Mouse (Mus musculus) heart, postnatal 36 days (tissue): ENCODE results near the gene Idh2. TPM values are rescaled to one million over a fixed set of nuclear protein-coding genes. Genes with fewer than 3 reads are reported as not detected.
A peak's percentile ranks its signal among the peaks of the same experiment; 100 is the strongest.

Source experiments
- DNase-seq, 2 experiments: peaks; one replicate each; pipeline ENCODE4 v3.0.0; 2021 to 2022
- intact Hi-C: fragments of 180-260 bp; cut with DNase I; formaldehyde crosslinking; loops from one replicate; pipeline ENCODE4 v1.15.1; 2025
- total RNA-seq, 2 experiments: library from RNA; stranded (reverse); gene quantifications; 2 replicates each; pipeline ENCODE4 v1.2.3; 2021

Idh2 gene
- total RNA-seq, 2 experiments from 2014 or later: 1,714 to 2,029 TPM

DNA sequence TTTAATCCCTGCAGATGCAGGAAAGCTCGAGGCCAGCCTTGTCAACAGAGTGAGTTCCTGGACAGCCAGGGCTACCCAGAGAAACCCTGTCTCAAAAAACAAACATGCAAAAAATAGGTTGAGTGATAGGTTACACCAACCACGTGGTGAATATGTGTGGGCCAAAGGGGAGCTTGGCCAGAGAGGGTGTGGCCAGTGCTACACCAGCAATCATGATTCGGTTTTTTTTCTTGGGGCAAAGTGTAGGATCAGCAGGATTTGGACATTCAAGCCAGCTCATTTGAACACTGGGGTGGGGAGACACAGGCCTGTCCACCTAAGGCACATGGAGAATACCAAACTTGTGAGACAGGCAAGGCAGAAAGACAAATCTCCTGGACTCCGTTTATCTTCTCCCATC is 14.1 kb upstream of the Idh2 start:
- intact Hi-C loops: no loop called here
- no peak for DNase-seq

DNA sequence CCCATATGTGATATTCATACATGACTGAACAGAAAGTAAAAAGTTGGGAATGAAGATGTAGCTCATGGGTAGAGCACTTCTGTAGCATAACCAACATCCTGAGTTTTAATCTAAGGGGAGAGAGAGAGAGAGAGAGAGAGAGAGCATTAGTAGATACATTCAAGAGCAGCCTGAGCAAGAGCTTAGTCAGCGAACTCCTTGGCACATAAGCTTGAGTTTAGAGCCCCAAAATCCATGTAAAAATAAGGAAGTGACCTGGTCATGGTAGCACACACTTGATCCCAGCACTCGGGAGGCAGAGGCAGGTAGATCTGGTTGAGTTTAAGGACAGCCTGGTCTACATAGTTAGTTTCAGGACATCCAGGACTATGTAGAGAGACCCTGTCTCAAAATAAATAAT is 8.5 kb upstream of the Idh2 start:
- intact Hi-C loops: no loop called here
- DNase-seq: no peak

DNA sequence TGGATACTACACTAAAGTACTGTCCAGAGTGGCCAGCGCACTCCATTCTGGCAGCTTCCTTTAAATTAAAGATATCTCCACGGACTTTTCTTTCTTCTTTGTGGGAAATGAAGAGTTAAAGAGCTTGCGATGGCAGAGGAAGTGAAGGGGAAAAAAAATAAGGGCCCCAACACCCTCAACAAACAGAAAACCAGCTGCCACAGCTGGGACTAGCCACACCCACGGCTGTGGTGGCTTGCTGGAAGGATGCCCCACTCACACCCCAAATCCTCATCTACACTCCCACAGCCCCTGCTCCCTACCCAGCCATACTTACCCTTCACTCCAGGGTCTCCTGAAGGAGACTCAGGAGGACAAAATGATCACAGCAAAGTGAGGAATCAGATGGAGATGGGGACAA is 7.9 kb upstream of the Idh2 start:
- intact Hi-C loops: no loop called here
- DNase-seq: no peak

DNA sequence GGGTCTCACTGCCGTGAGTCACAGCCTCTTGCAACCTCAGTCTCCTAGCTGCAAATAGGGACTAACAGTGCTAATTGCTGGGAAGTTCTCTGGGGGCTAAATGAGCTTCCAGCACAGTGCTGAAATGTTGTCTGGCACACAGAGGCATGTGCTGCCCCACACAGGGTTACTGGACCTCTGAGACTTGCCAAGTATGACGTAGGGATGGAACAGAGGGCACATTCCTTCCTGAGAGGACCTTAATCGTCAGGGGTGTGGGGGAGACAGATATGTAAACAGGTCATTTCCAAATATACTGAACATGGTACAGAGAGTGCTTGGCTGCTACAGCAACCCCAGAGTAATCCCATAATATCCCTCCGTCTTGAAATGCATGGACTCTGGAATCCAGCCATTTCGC is 5.9 kb upstream of the Idh2 start:
- intact Hi-C loops: no loop called here
- no peak for DNase-seq

DNA sequence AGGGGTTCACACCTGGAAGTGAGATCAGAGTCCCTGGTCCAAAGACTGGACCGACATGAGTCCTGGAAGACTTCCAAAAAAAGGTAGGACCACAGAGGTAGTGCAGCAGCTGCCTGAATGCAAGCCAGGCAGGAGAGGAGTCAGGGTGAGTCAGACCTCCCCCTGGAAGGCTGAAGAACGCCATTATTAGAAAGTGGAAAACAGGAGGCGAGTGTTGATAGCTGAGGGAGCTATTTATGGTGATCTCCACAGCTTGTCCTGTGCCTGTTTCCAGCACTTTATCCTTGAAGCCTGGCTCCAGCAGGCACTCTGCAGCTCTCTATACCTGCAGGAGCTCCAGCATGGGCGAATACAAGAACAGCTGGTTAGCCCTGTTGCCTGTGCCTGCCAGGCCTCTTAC is 4.0 kb upstream of the Idh2 start:
- intact Hi-C loops: loop anchor here (10.0 kb wide), 1 partner anchor 184 kb away; the partner anchor contains the start of gene Arpin

DNA sequence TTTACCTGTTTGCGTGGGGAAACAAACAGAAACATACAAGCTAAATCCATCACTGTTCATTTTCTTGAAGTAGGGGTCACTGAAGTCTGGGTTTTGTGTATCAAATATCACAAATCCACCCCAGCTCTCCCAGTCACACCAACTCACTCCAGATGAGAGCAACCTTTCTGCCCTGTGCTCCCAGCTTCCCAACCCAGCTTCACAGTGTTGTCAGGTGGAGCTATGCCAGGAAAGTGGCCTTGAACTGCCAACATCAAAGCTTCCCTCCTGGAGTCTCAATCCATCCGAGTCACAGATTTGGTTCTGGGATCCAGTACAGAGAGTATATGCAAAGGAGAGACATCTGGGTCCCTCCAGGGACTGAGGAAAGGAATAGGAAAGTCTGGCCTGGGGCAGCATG is 966 bp upstream of the Idh2 start:
- DNase-seq: peak; percentile 43 to 49
- intact Hi-C loops: loop anchor here (2.0 to 10.0 kb wide), 2 partner anchors 15 to 181 kb away; partner anchors contain the start of gene Arpin

More for the DNA sequence above, 4.0 kb upstream of the Idh2 start:
- peak in 1 of 2 experiments; percentile 46 for DNase-seq

DNA sequence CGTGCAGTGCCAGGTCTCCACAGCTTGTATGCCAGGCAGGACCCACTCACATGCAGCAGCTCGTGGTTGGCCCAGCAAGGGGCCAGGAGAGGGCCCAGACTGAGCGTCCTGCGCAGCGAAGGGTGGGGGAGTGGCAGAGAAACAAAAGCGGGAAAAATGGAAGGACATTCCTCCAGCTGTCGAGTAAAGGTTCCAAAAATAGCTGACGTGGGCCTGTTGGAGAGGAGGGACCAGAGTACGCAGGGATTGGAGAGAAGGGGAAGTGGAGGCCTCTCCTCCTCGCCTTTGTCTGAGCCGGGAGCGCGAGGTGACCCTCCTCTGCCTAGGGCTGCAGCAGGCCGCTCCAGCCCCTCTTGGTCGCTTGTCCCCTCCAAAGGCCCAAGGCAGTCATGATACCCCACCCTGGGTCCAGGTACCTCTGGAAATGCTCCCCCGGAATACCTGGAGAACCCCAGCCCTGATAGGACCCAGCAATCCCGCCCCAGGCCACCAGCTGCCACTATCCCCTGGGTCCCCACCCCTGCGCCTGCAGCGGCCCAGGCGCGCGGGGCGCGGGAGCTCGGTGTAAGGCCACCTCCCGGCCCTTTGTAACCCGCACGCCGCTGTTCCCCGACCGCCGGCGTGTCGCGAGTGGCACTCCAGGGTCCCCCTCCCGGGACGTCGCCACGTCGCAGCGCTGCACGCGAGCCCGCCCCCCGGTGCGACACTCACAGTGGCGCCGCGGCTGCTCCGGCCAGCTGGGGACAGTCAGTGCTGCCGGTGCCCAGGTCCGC is 555 bp downstream of the Idh2 start:
- DNase-seq: peak; percentile 68 to 80
- intact Hi-C loops: loop anchor here (10.0 kb wide), 1 partner anchor 180 kb away; the partner anchor contains the start of gene Arpin

DNA sequence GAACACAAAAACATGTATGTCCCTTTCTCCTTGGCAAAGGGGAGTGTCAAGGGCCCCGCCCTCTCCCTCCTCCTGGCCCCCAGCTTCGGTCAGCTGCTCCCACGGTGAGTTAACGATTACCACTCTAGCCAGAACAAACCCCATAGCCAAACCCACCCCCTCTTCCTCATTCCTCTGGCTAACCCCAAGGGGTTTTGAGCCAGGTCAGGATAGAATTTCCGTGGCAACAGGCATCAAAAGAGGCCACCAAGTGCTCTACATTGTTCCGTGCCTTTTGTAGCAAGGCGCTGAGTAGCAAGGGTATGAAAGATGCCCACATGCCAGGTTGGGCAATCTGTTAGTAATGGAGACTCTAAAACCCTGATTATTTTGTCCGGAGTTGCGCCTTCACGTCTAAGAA is 1.2 kb downstream of the Idh2 start:
- DNase-seq: peak; percentile 53 to 68
- intact Hi-C loops: loop anchor here (10.0 kb wide), 1 partner anchor 179 kb away; the partner anchor contains the start of gene Arpin

DNA sequence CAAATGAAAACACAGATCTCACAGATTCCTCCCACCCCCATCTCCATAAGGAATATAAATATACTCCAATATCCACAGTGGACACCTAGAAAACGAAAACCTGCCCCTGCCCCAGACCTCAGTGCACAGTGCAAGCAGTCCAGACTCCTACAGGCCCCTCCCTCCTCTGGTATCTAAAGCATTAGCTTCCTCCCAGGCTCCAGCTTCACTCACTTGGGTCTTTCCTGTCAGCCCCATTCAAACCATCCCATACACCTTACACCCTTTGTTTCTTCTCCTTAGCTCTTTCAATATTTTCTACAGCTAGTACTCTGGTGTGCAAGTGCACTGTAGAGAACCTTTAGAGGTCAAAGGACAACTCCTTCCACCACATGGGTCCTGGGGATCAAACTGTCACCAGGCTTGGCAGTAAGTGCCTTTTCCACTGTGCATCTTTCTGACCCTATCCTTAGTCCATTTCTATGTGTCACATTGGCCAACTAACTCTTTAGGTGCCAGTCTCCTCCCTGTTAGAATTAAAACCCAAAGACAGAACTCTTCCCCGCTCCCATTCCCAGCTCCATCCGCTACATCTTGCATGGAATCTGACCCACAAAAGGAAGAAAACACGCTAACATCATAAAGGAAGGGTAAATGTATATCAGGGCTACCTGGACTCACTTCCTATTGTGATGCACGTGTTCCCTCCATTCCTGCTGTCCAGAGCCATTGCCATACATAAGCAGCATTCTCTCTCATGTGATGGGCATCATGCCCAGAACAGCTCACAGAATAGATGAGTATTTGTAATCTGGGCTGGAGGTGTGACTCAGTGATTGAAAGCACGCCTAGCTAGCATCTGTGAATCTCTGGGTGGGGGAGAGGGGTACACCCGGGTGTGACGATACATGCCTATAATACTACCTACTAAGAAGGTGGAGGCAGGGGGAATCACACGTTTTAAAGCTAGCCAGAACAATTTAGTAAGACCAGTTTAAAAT is 3.8 kb downstream of the Idh2 start:
- intact Hi-C loops: loop anchor here (10.0 kb wide), 1 partner anchor 177 kb away; the partner anchor contains the start of gene Arpin
- no peak for DNase-seq

DNA sequence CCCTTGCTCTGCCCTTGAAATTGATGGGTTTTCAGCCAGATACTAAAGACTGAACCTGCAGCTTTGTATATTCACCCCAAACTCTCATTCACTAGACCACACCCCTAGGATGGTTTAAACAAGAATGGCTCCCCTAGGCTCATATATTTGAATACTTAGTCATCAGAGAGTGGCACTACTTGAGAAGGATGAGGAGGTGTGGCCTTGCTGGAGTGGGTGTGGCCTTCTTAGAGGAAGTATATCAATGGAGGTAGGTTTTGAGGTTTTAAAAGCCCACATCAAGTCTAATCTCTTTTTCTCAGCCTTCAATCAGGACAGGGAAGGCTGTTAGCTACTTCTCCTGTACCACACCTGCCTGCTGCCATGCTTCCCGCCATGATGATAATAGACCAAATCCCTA is 8.8 kb downstream of the Idh2 start:
- intact Hi-C loops: no loop called here
- DNase-seq: no peak

DNA sequence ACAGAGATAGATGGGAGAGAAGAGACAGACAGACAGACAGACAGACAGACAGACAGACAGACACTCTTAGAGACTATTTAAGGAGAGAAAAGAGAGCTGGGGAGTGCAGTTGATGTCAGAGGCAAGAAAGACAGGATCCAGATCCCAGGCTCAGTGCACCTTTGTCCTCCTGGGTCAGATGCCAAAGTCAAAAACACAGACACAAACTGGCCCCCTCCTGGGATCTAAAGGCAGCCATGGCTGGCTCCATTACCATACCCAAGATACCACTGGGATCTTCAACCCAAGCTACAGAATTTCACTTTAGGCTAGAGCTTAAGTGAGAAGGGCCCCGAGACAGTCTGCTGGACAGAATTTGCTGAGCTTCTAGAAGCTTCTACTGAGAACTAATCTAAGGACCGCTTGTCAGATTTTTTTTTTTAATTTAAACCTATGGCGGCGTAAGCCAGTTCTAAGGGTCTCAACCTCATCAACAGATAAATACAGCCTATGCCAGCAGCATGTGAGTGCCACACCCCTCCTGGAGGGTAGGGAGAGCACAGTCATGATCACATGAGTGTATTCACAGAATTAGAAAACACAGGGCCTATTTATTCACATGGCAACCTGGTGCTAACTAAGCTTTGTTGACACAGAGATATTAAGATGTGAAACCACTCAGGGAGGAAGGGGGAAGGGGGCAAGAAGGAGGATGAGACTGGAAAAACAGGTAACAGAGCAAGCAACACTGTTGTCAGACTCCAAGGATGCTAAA is 9.4 kb downstream of the Idh2 start:
- DNase-seq: no peak
- intact Hi-C loops: no loop called here

DNA sequence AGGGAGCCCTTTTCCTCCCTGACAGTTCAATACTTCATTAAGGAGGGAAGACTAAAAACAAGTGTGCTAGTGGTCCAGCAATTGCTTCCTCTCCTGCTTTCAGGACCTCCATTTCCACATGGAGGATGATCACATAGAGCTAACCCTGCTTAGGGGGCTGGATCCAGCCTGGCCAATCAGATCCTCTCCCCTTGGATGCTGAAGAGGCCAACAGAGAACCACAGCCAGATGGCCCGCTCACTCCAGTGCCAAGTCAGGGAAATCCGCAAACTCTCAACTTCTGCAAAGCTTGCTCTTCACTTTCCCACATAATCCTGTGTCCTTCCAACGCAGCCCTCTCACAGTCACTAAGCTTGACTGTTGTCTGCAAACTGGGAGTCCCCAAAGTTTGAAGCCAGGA is 11.9 kb downstream of the Idh2 start:
- intact Hi-C loops: no loop called here
- DNase-seq: no peak

DNA sequence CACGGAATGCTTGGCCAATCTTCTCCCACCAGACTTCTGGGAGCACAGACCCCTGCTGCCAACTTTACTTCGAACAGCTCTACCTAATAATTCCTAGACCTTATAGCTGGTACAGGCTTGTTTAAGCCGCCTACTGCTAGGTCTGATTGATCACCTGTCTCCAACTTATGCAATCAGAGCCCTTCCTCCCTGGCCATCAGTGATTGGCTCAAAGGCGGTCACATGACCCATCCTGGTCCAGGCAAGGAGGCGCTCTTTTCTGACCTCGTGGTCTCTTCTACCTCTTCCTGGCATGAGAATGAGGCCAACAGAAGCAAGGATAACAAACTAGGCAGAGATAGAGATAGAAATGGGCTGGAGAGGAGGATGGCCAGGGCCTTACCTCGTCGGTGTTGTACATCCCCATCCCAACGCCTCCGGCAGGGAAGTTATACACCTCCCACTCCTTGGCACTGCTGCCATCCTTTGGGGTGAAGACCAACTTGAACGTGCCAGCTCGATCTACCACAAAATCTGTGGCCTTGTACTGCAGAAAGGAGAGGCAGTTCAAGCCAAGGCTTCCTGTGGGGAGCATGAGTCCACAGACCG is 16.7 kb downstream of the Idh2 start:
- intact Hi-C loops: no loop called here
- no peak for DNase-seq

DNA sequence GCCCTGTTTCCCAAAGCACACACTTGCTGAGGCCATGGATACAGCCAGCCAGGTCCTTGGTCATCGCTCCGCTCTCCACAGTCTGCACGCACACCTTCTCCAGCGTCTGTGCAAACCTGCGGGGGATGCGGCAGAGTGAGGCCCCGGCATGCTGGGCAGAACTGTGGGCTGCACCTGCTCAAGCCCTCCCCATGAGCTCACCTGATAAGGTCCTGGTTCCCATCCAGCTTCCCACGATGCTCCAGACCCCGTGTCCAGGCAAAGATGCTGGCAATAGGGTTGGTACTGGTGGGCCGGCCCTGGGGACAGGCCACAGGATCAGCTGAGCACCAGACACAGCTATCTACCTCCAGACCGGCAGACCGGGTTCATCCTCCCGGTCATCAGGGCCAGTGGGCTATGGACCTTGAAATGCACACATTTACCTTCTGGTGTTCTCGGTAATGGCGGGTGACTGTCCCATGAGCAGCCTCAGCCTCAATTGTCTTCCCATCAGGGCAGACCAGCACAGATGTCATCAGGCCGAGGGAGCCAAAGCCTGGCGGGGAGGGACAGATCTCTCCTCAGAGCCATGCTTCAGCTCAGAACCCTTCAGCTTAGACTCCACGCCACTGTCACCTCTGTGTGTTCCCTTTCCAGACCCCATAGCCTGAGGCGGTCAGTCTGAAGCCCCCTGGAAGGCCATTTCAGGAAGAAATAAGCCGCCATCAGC is 19.4 kb downstream of the Idh2 start:
- no peak for DNase-seq
- intact Hi-C loops: no loop called here

DNA sequence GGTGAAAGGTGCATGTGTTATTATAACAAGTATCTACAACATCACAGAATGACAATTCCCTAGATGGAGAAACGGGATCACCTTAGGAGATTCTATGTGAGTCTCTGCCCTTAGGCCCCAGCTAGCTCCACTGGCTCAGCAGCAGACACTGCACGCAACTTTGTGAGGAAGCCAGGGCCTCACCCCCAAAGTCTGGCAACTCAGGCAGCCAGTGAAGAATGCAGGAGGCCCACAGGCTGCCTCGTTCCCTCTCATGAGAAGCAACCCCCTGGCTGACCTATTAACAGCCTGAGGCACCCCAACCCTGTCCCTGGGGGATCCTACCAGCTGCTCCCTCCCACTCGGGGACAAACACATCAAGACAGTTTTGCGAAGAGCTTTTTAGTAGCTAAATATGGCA is 20.7 kb downstream of the Idh2 start:
- no peak for DNase-seq
- intact Hi-C loops: no loop called here

DNA sequence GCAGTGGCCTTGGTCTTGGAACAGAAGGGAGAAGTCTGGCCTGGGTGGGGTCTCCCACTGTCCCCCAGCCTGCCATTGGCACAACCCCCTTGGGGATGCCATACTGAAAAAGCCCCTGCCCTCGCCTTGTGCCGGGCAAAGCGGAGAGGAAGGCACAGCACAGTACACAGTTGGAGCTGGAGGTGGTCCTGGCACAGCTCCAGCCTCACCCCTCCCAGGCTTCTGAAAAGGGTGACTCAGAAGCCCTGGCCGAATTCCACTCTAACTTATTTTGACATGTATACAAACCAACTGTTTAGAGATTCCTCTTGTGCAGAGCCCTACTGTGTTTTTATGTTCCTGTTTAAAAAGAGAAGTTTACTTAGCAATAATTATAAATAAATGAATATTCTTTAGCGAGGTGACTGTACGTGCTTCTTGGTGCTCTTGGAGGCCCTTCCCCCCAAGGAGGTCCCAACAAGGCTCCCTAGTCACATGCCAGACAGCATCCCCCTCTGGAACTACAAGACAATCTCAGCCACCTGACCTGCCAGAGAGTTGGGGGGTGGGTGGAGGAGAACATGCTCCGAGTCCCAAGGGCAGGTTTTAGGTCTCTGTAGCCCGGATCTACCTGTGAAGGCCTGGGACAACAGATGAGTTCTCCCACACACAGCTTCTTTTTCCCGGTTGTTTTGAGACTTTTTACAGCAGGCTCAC is 22.7 kb downstream of the Idh2 start:
- DNase-seq: peak; percentile 47 to 61
- intact Hi-C loops: no loop called here

DNA sequence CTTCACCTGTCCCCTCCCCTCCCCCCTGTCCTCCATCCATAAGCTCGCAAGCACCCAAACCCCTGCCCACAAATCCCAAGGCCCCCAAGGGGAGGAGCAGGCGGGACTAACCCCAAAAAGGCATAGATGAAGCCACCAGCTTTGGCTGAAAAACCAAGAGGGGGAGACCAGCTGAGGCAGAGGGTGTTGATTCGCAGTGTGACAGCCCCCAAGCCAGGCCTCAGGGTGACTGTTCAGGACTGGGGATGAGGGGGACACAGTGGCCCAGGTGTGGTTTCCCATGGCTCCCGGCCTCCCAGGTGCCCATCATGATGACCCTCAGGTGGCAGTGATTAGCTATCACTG is 23.4 kb downstream of the Idh2 start:
- intact Hi-C loops: no loop called here
- no peak for DNase-seq

DNA sequence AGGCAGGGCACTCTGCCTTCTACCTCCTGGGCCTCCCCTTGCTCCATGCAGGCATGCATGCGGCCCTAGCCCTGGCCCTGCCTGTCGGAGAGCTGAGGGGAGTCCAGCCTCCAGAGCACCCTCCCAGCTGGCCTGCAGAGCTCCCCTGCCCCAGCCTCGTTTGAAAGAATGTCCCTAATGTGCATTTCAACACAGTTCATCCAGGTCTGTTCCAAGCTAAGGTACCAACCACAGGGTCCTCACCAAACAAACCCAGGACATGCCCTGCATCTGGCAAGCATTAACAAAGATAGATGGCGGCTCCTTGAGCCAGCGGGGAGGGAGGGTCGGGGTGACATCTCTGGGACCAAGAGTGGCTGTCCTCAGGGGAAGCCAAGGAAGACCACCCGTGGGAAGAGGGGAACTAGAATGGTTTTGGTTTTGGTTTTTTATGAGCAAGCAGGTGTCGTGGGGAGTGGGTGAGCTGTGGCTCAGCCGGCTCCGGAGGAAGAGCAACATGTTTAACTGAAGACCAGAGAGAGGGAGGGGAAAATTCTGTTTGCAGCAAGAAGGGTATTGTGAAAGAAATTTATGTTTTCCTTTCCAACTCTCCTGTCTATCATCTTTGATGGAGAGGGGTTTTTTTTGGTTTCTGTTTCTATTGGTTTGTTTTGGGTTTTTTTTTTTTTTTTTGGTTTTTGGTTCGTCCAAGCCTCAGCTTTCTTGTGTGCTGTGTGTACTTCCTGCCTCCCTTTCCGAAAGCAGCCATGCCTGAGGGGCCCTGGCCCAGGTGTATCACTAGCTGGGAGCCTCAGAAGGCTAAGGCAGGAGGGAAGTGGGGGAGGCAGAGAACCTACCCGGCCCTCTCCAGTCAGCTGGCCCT is 24.0 kb downstream of the Idh2 start:
- intact Hi-C loops: no loop called here
- DNase-seq: no peak
